Mouse (Mus musculus): ENCODE results near the gene Gm49450.
A peak's percentile ranks its signal among the peaks of the same experiment; 100 is the strongest.
"Not testable (repeated sequence)": the region's sequence is repeated elsewhere in the genome, so short reads cannot be mapped to it uniquely, and the experiment has no call there.

Gene Gm49450

GRCm38 (mm10) chr15:98928598-98929240 lies 24.6 kb downstream of the Gm49450 start:
- peak; percentile 13 to 37 for DNase-seq (ENCODE audit: low spot score in 2 of 2)

- DNase-seq (ENCODE audit: low spot score in 2 of 2) = no peak
Observed at GRCm38 (mm10) chr15:98927566-98927965, 25.8 kb downstream of the Gm49450 start.

DNA sequence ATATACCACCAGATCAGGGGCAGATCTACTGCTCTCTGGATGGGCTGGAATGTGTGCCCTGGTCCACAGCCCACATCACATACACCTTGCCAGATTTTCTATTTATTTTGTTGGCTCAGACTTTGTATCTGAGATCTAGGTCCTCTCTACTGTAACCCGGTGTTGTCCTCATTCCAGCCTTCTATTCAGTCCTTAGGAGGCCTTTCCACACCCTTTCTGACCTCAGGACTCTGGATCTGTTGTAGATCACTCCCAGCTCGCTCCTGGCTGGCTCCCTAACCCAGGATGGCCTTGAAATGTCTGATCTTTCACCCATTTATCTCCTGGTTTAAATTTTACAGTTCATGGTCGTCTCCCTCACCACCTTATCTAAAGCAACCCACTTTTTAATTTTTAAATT lies 28.7 kb downstream of the Gm49450 start:
- no peak for DNase-seq (ENCODE audit: low spot score in 2 of 2)

DNA sequence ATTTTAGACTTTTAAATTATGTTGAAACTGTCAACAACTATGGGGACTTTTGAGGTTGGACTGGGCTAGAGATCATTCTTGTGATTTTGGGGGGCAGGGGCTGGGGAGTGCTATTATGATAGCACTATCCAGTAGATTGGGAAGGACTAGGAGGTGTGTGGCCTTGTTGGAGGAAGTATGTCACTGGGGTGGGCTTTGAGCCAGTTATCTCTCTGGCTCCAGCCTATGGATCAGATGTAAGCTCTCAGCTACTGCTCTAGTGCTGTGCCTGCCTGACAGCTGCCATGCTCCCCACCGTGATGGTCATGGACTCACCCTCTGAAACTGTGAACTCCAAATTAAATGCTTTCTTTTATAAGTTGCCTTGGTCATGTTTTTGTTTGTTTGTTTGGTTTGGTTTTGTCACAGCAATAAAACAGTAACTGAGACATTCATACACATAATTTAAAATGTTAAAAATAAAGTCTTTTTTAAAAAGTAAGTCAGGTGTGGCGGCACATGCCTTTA lies 30.3 kb downstream of the Gm49450 start:
- no peak for DNase-seq (ENCODE audit: low spot score in 2 of 2)

DNA sequence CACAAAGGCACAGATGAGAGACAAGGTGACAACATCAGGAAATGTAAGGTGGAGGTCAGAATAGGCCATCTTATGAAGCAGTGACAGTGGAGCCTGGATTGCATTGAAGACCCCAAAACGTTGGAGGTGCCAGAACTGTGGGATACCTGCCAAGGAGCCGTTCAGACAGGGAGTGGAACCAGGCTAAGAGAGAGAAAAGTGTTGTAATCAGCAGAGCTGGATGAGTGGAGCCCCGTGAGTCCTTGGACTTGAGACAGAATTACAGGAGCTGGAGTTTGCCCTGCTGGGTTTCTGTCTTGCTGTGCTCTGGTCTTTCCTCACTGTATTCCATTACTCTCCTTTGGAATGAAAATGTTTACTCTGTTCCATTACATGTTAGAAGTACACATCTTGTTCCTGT lies 30.8 kb downstream of the Gm49450 start:
- no peak for DNase-seq (ENCODE audit: low spot score in 2 of 2)

DNA sequence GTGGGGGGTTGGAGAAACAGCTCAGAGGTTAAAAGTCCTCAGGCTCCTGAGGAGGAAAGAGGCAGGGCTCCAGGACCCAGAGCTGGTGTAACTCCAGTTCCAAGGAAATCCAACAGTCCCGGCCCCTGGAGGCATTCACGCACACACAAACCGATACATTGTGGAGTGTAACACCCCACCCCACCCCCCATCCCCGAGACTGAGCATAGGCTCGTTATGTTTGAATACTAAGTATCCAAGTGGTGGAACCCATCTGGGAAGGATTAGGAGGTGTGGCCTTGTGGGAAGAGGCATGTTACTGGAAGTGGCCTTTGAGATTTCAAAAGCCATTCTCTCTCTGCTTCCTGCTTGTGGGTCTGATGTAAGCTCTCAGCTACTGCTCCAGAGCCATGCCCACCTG lies 31.8 kb downstream of the Gm49450 start:
- no peak for DNase-seq (ENCODE audit: low spot score in 2 of 2)

- not testable (repeated sequence) for DNase-seq (ENCODE audit: low spot score in 2 of 2)
Observed at GRCm38 (mm10) chr15:98918499-98918895, 34.9 kb downstream of the Gm49450 start.

DNA sequence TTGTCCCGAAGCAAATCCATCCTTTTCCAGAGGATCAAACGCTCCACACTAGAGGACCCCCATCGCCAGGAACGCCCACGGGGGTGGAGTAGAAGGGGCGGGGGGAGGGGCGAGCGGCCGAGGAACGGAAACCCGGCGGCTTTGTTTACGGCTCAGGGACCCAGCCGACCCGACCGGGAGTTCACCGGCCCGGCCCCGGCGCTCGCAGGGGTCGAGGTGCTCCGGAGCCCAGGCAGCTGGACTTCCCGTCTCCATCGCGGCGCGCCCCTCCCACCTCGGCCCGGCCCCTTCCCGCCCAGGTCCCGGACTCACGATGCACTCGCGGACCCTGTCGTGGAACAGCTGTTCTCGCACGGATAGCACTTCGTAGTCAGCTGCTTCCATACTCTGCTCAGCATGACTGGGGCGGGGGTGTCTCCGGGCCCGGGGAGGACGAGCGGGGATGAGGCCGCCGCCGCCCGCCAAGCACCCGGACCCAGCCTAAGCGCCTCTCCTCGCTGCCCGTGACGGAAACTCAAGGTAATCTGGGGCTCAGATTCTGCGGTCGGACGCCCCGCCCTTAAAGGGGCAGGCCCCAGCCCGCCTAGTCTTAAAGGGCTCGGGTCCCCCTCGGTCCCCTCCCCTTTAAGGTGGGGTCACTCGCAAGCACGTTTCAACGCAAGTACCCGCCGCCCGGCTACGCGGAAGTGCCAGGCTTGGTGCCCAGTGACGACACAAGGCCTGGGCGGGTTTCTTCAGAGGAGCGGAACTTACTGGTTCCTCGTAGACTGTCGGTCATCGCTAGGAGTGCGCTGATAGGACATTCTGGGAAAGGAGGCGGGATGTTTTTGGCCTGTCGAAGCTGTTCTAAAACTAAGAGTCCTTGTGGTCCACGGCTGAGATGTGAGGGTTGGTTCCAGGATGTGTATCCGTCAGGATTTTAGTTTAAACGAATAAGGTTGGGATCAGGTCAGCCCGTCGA lies 35.5 kb downstream of the Gm49450 start, which contains the start of gene Lmbr1l:
Lmbr1l (minus strand) TSS at position 694 of the 961 bp plus-strand sequence.
- DNase-seq (ENCODE audit: low spot score in 2 of 2) = peak; percentile 94 to 98

- no peak for DNase-seq (ENCODE audit: low spot score in 2 of 2)
Observed at GRCm38 (mm10) chr15:98917091-98917490, 36.3 kb downstream of the Gm49450 start.

- no peak for DNase-seq (ENCODE audit: low spot score in 2 of 2)
Observed at GRCm38 (mm10) chr15:98916016-98916415, 37.3 kb downstream of the Gm49450 start.

DNA sequence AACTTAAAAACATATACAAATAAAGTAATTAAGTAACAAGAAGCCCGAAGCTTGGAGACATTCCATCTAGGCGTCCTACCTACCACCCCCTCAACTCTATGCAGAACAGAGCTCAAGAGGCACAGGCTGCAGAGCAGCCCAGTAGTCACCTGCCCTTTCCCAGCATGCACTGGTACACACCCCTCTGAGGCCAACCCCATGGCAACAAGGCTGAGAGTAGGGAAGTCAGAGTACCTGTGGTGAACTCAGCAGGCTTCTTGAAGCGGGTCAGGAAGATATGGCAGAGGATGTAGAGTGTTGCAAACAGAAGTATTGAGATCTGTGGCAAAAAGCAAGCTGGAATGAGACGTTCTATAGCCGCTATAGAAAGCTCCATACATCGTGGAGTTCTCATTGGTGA lies 38.4 kb downstream of the Gm49450 start:
- no peak for DNase-seq (ENCODE audit: low spot score in 2 of 2)

- peak in 1 of 2 experiments; percentile 55 for DNase-seq (ENCODE audit: low spot score in 2 of 2)
Observed at GRCm38 (mm10) chr15:98904692-98905091, 48.7 kb downstream of the Gm49450 start.

GRCm38 (mm10) chr15:98902600-98902999 lies 50.8 kb downstream of the Gm49450 start:
- DNase-seq (ENCODE audit: low spot score in 2 of 2) = no peak

DNA sequence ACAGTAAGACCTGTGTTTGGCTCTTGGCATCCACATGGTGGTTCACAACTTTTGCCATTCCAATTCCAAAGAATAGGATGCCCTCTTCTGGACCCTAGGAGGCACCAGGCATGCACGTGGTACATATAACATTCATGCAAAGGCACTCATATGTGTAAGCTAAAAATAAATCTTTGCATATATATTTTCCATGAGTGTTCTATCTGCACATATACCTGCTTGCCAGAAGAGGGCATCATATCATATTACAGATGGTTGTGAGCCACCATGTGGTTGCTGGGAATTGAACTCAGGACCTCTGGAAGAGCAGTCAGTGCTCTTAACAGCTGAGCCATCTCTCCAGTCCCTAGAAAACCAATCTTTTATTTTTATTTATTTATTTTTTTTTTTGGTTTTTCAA lies 51.8 kb downstream of the Gm49450 start:
- DNase-seq (ENCODE audit: low spot score in 2 of 2) = no peak

- no peak for DNase-seq (ENCODE audit: low spot score in 2 of 2)
Observed at GRCm38 (mm10) chr15:98897928-98898800, 55.2 kb downstream of the Gm49450 start, which contains the start of gene Dhh. Dhh (minus strand) TSS chr15:98898540.

DNA sequence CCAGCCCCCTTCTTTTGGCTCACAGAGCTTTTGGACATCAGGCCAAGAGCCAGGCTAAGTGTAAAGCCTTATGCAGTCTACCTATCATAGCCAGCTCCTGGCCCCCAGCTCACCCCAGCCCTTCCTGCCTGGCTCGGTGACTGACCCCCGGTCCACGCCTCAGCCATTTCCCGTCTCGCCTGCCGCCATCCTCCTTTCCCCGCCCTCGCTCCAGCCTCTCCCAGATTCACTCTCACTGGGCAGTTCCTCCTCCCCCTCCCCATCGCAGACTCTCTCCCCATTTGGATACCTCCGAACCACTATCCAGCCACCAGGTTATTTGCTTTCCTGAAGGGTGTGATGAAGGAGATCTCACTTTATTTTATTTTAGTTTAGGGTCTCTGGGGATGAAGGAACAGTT lies 55.9 kb downstream of the Gm49450 start:
- DNase-seq (ENCODE audit: low spot score in 2 of 2) = no peak

GRCm38 (mm10) chr15:98895635-98896589 lies 57.4 kb downstream of the Gm49450 start:
- peak in 1 of 2 experiments; percentile 31 for DNase-seq (ENCODE audit: low spot score in 2 of 2)

- DNase-seq (ENCODE audit: low spot score in 2 of 2) = no peak
Observed at GRCm38 (mm10) chr15:98894746-98895634, 58.4 kb downstream of the Gm49450 start.
